Mouse (Mus musculus) lung, embryonic 16.5 days (tissue): ENCODE data around the gene Tex19.2. TPM values are rescaled to one million over a fixed set of nuclear protein-coding genes. Genes with fewer than 3 reads are reported as not detected.

Experiments
- ATAC-seq: fragments of 200-750 bp; cut with Nextera tagmentation; 2 replicates; pipeline ENCODE4 v1.8.0; 2017; ENCODE audit warnings: low read depth, mild to moderate bottlenecking, moderate library complexity
- H3K27ac ChIP-seq: fragments of 300-500 bp; sonication (generic); 2 replicates; pipeline ENCODE4 v1.5.1; 2014; ENCODE audit warnings: mild to moderate bottlenecking, control low read depth, low read length
- H3K27me3 ChIP-seq: fragments of 300-500 bp; sonication (generic); 2 replicates; pipeline ENCODE4 v1.6.1; 2014; ENCODE audit warnings: low read depth, low read length, mixed read lengths; ENCODE audit not compliant: control insufficient read depth, insufficient read depth
- H3K36me3 ChIP-seq: fragments of 300-500 bp; sonication (generic); 2 replicates; pipeline ENCODE4 v1.6.1; 2014; ENCODE audit warnings: low read length; ENCODE audit not compliant: control insufficient read depth, insufficient read depth
- H3K4me1 ChIP-seq: fragments of 300-500 bp; sonication (generic); replicated peaks from 2 replicates; pipeline ENCODE4 v1.6.1; 2014; ENCODE audit warnings: low read length, mixed read lengths; ENCODE audit not compliant: control insufficient read depth, insufficient read depth
- H3K4me2 ChIP-seq: fragments of 300-500 bp; sonication (generic); 2 replicates; pipeline ENCODE4 v1.6.1; 2014; ENCODE audit warnings: low read depth, low read length, control low read depth
- H3K4me3 ChIP-seq: fragments of 300-500 bp; sonication (generic); 2 replicates; pipeline ENCODE4 v1.5.1; 2014; ENCODE audit warnings: mild to moderate bottlenecking, low read length, control low read depth
- H3K9ac ChIP-seq: fragments of 300-500 bp; sonication (generic); 2 replicates; pipeline ENCODE4 v1.6.1; 2014; ENCODE audit warnings: low read length, control low read depth
- H3K9me3 ChIP-seq: fragments of 300-500 bp; sonication (generic); 2 replicates; pipeline ENCODE4 v1.6.1; 2016; ENCODE audit warnings: low read length; ENCODE audit not compliant: control insufficient read depth
- WGBS: fragments of 180-500 bp; shearing (Covaris S2); extraction: QIAGEN DNeasy Blood & Tissue Kit; methylation state at CpG from one replicate; pipeline ENCODE4 v1.1.7; 2014; 5-methylcytosine and 5-hydroxymethylcytosine counted together
- polyA plus RNA-seq: library from polyadenylated mRNA; unstranded; fragments of >200 nt; fragmentation: Nextera tagmentation; extraction: Ambion mirVana; gene quantifications from 2 replicates; pipeline ENCODE4 v1.2.1, GENCODE M21; 2015

Tex19.2 gene
- polyA plus RNA-seq, 1 experiment from 2014 or later, result not detected

DNA sequence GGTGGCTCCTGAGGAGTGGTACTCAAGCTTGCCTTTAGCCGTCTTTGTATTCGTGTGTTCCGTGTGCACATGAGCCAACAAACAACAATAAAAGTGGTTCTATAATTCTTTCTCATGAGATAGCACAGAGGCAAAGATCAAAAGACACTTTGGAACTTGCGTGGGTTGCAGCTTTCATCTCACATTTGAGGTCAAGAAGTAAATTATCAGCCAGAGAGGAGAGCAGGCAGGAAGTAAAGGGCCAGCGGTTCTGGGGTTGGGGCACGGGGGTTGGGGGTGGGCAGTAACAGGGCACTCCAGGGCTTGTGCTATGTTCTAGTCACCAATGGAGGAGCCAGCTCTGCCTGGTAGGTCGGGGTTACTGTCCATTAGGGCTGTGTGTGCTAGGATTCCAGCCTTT is 17.8 kb downstream of the Tex19.2 start:
- H3K9me3 ChIP-seq, result no peaks in the 10 kb centered on the region
- no peaks in the 10 kb centered on the region for H3K4me1 ChIP-seq
- H3K9ac ChIP-seq, result no peak overlapping the region
- no peak overlapping the region for H3K4me3 ChIP-seq
- 38% methylated on average over 7 of the region's 7 CpGs for WGBS
- no peak for ATAC-seq
- no peak overlapping the region for H3K27ac ChIP-seq
- no peak overlapping the region for H3K4me2 ChIP-seq
- no peaks in the 10 kb centered on the region for H3K36me3 ChIP-seq
- no peaks in the 10 kb centered on the region for H3K27me3 ChIP-seq

- H3K9ac ChIP-seq, result no peak overlapping the region
- no peaks in the 10 kb centered on the region for H3K9me3 ChIP-seq
- no peaks in the 10 kb centered on the region for H3K27me3 ChIP-seq
- no peak overlapping the region for H3K27ac ChIP-seq
- no peaks in the 10 kb centered on the region for H3K36me3 ChIP-seq
- ATAC-seq, result no peak
- 56% methylated on average over 7 of the region's 7 CpGs for WGBS
- H3K4me1 ChIP-seq, result peaks cover 2% of the 10 kb centered on the region; the same call in 1 of the 2 replicates
- no peak overlapping the region for H3K4me2 ChIP-seq
- no peak overlapping the region for H3K4me3 ChIP-seq
Measured at GRCm38 (mm10) chr11:121099762-121100161, 18.7 kb downstream of the Tex19.2 start.

DNA sequence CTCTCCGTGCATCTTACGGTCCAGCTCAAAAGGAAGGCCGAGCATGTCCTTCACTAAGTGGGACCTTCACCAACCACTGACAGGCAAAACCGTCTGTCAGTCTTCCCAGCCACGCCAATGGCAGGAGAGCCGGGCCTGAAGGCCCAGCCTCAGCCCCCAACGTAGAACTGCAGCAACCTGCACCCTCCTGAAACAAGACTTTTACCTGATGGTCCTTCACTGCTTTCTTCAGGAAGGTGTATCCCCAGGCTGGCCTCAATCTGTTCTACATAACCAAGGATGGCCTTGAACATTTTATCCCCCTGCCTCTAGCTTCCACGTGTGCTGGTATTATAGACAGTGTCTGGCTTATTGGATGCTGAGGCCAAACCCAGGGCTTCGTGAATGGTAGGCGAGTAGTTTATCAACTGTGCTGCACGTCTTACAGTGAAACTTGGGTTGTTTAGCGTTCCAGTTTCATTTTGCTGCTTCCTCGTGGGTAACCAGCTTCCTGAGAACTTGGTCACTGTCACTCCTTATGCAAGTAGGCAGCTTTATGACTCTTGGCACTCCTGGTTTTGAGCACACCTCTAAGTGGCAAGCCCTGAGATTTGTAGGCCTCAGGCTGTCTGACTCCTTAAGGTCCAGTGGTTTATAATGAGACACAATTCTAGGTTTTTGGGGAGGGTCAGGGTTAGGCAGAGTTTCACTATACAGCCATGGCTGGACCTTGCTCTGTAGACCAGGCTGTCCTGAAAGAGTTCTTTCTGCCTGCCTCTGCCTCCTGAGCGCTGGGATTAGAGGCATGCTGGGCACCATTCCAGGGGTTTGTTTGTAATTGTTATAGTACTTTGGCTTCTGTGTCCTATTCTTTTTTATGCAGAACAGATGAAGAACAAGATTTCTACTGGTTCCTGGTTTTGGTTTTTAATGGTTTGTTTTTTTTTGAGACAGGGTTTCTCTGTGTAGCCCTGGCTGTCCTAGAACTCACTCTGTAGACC is 25.6 kb downstream of the Tex19.2 start:
- Histone ChIP-seq H3K4me3 (no peak overlapping the region), H3K9me3 (no peaks in the 10 kb centered on the region), H3K27me3 (no peaks in the 10 kb centered on the region), H3K36me3 (no peaks in the 10 kb centered on the region), H3K27ac (no peak overlapping the region), H3K4me2 (no peak overlapping the region), H3K4me1 (peaks cover 6% of the 10 kb centered on the region; the same call in 1 of the 2 replicates), H3K9ac (no peak overlapping the region)
- no peak for ATAC-seq
- 87% methylated on average over 14 of the region's 14 CpGs for WGBS

DNA sequence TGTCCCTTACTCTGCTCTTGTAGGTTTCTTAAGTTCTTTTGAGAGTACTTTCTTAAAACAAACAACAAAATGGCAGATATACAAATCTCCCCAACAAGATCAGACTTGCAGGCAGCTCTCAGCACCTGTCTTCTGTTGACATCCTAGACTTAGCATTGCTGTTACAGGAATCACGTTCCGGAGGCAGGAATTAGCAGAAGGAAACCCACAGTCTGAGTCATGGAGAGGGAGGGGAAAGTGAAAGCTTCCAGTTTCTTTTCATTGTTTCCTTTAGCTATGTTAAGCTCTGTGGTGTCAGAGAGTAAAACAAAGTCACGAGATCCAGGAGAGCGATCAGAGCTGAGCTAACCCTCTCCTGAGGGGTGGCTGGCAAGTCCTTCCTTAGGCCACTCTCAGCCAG is 27.5 kb downstream of the Tex19.2 start:
- no peaks in the 10 kb centered on the region for H3K9me3 ChIP-seq
- H3K4me1 ChIP-seq, result peaks cover 6% of the 10 kb centered on the region; the same call in 1 of the 2 replicates
- no peak overlapping the region for H3K9ac ChIP-seq
- no peak for ATAC-seq
- WGBS, result 38% methylated on average over 4 of the region's 4 CpGs
- H3K36me3 ChIP-seq, result no peaks in the 10 kb centered on the region
- no peak overlapping the region for H3K4me3 ChIP-seq
- no peak overlapping the region for H3K27ac ChIP-seq
- no peaks in the 10 kb centered on the region for H3K27me3 ChIP-seq
- H3K4me2 ChIP-seq, result no peak overlapping the region

GRCm38 (mm10) chr11:121089756-121090546 is 28.5 kb downstream of the Tex19.2 start:
- Histone ChIP-seq H3K4me1 (peaks cover 5% of the 10 kb centered on the region; the same call in 1 of the 2 replicates), H3K4me3 (no peak overlapping the region), H3K27ac (no peak overlapping the region), H3K9me3 (no peaks in the 10 kb centered on the region), H3K4me2 (no peak overlapping the region), H3K27me3 (no peaks in the 10 kb centered on the region), H3K36me3 (no peaks in the 10 kb centered on the region), H3K9ac (no peak overlapping the region)
- 59% methylated on average over 2 of the region's 2 CpGs for WGBS
- ATAC-seq, result no peak

DNA sequence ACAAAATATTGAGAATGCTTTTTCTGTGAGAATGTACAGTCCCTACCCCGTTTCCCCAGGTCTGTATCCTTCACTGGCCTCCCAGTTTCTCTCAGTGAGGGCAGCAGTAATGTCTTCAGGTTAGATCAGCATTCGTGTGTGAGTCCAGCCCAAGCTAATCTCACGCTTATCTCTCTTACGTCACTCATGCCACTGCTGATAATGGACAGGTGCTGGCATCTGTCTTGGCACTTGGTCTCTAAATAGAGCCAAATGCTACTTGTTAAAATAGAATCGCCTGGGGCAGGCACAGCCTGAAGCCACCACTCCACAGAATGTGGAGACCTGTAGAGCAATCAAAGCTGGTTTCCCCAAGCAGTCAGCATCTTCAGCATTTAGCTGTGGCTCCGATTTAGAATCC is 29.5 kb downstream of the Tex19.2 start:
- Histone ChIP-seq H3K27me3 (no peaks in the 10 kb centered on the region), H3K9me3 (no peaks in the 10 kb centered on the region), H3K36me3 (no peaks in the 10 kb centered on the region), H3K27ac (no peak overlapping the region), H3K9ac (no peak overlapping the region), H3K4me1 (peaks cover 3% of the 10 kb centered on the region; the same call in 1 of the 2 replicates), H3K4me3 (no peak overlapping the region), H3K4me2 (no peak overlapping the region)
- ATAC-seq, result no peak
- 46% methylated on average over 6 of the region's 6 CpGs for WGBS

DNA sequence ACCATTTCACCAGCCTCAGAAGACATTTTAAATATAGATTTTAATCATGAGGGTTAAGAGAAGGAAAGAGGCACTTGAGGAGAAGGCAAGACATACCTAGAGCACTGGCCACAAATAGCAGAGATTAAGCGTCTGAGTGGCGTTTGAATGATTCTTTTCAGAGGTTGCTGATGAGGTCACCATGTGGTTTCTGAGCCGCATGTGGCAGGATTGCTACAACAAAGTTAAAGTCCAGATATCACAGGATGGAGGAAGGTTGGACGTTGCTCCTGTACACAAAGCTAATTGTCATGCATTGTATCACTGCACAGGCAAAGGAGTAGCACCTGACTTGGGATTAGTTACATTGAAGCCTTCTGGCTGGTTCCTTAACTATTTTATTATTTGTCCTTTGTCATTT is 32.2 kb downstream of the Tex19.2 start:
- Histone ChIP-seq H3K9me3 (no peaks in the 10 kb centered on the region), H3K4me3 (no peak overlapping the region), H3K4me2 (no peak overlapping the region), H3K27me3 (no peaks in the 10 kb centered on the region), H3K36me3 (no peaks in the 10 kb centered on the region), H3K4me1 (peaks cover 3% of the 10 kb centered on the region; the same call in 1 of the 2 replicates), H3K27ac (no peak overlapping the region), H3K9ac (no peak overlapping the region)
- no peak for ATAC-seq
- WGBS, result 41% methylated on average over 4 of the region's 4 CpGs

DNA sequence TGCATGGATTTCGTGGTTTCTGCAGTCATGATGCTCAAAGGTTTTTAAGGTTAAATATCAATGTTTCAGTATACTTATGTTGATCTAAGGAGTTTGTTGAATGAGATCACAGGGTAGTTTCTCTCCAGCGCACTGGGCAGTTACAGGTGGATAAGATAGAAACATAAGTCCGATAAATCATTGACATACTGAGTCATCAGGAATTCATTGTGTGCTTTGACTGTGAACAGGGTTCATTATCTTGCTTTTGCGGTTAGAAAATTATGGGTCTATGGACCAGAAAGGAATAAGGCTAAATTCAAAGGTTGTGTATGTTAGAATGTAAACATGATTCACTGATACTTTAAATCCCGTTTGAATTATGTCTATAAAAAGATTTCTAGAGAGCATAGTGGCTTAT is 33.3 kb downstream of the Tex19.2 start:
- no peak overlapping the region for H3K9ac ChIP-seq
- H3K27ac ChIP-seq, result no peak overlapping the region
- no peaks in the 10 kb centered on the region for H3K36me3 ChIP-seq
- no peaks in the 10 kb centered on the region for H3K9me3 ChIP-seq
- ATAC-seq, result no peak
- no peak overlapping the region for H3K4me3 ChIP-seq
- no peak overlapping the region for H3K4me2 ChIP-seq
- H3K4me1 ChIP-seq, result no peaks in the 10 kb centered on the region
- no peaks in the 10 kb centered on the region for H3K27me3 ChIP-seq
- whole genome bisulfite sequencing, result 45% methylated on average over 5 of the region's 5 CpGs

DNA sequence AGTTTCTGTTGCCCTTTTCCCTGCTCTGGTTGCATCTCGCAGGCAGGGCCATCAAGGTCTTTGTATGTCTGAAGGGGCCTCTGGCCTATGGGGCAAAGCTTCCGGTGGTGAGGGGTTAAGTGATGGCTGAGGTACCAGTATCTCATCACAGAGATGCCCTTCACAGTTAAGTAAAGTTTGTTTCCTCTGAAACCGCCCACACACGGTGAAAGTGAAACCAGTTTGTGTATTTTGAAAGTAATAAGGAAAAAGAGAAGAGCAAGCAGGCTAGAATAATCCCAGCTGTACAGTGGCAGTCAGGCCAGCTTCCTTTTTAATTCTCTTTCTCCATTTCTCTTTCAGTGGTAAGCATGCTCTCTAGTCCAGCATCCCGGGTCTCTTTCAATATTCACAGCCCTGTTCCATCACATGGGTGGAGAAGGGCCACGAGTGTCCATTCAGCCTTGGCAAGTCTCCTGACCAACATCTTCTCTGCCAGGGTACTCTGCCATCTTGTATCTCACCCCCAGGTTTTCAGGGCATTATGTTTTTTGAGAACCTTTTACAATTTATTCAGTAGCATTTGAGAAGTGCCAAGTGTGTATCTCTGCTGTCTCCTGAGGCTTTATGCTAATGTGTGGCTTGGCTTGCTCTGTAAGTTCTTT is 35.5 kb downstream of the Tex19.2 start:
- no peaks in the 10 kb centered on the region for H3K9me3 ChIP-seq
- H3K9ac ChIP-seq, result no peak overlapping the region
- H3K27me3 ChIP-seq, result no peaks in the 10 kb centered on the region
- H3K27ac ChIP-seq, result no peak overlapping the region
- H3K4me1 ChIP-seq, result no peaks in the 10 kb centered on the region
- no peak overlapping the region for H3K4me2 ChIP-seq
- H3K36me3 ChIP-seq, result no peaks in the 10 kb centered on the region
- H3K4me3 ChIP-seq, result no peak overlapping the region
- 47% methylated on average over 6 of the region's 6 CpGs for WGBS
- no peak for ATAC-seq
